Mouse (Mus musculus): Measurements from ENCODE around the gene Actb.

Gene Actb

GRCm38 (mm10) chr5:142906532-142907047 is at the start of gene Actb:
Actb (minus strand) TSS chr5:142906754.
- peak; percentile 98 for DNase-seq

GRCm38 (mm10) chr5:142953641-142954040 is 47.1 kb upstream of the Actb start:
- no peak for DNase-seq

GRCm38 (mm10) chr5:142950405-142950804 is 43.9 kb upstream of the Actb start:
- DNase-seq, result no peak

DNA sequence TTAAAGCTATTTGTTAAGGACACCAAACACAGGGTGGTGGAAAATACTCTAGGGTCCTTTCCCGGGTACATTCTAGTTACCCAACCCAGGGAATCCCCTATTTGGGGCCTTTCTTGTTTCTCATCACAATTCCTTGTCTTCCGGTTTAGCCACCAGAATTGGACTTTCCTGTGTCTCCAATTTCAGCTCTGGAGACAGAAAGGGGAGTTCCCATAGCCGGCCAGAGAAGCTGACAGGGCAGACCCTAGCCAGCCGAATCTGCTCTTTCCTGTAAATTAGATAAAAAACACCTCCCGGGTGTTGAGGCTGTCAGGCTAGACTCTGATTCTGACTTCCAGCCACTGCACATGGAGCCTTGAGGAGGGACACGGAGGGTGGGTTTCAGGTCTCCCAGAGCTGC is 43.0 kb upstream of the Actb start:
- DNase-seq, result no peak

GRCm38 (mm10) chr5:142947460-142947859 is 40.9 kb upstream of the Actb start:
- no peak for DNase-seq

DNA sequence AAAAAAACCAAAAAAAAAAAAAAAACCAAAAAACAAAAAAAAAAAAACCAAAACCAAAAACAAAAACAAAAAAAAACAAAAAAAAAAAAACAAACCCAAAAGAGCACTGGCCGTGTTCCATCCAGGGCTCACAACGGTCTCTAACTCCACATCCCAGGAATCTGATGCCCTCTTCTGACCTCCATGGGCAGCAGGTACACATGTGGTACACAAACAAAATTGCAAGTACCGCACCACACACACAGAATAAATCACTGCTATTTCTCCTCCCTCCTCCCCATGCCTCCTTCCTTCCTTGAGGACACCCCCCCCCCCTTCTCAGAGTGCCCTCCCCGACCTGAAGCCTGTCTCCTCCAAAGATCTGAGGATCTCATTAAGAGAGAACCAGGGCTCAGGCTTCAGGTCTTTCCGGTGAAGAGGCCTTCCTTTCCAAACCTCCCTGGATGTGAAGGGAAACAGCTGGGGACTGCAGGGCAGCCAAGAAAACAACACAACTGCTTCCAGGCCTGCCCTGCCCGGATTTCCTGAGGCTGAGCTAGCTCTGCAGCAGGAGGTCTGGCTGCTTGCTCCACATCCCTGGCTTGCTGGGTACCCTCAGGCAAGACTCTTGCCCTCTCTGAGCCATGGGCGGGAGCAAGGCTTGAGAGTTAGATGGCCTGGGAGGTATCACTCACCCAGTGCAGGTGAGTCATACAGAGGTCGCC is 38.6 kb upstream of the Actb start:
- DNase-seq, result no peak

DNA sequence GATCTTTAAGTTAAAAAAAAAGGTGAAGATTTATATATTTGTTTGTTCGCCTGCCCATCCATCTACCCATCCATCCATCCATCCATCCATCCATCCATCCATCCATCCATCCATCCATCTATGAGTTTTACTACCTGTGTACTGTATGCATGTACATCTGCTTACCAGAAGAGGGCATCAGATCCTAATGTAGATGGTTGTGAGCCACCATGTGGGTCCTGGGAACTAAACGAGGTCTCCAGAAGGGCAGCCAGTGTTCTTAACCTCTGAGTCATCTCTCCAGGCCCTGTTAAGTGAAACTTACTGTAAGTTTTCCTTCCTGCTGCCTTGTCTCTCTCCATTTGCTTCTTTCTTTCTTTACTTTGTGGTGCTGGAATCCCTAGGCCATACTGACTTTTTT is 33.8 kb upstream of the Actb start:
- DNase-seq, result no peak

DNA sequence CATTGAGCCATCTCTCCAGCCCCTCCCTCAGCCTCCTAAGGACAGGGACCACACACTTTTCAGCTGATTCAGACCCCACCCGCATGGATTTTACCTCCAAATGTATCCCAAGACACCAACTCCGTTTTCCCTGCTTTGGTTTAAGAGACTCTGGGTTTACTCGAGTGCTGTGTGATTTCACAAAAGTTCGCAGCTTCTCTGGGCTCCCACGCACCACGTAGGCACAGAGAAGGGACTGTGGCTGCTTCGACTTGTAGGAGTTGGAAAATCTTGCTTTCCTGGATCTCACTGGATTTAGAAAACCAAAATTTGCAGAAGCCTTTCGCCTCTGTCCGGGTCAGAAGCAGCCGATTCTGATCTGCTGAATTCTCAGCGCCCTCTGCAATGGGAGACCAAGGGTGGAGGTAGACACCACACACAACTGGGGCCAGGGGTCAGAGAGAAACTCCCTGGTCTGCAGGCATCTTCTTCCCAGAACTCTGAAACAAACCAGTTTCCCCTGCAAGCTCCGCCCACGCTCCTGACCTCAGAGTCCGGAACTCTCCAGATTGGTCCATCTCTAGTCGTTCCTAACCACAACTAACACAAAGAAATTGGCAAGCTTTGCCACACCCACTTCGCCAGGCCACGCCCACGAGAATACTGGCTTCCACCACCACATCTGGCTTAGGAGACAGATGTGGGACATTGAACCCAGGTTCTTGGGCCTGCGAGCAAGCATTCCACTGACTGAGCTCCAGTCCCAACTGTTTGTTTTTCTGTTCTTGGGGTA is 31.6 kb upstream of the Actb start:
- no peak for DNase-seq

GRCm38 (mm10) chr5:142936336-142936719 is 29.8 kb upstream of the Actb start:
- DNase-seq, result peak; percentile 86

- DNase-seq, result peak; percentile 81
Observed at GRCm38 (mm10) chr5:142935642-142936335, 29.2 kb upstream of the Actb start.

GRCm38 (mm10) chr5:142932731-142933130 is 26.2 kb upstream of the Actb start:
- DNase-seq, result no peak

GRCm38 (mm10) chr5:142932084-142932685 is 25.6 kb upstream of the Actb start:
- peak; percentile 92 for DNase-seq

- no peak for DNase-seq
Observed at GRCm38 (mm10) chr5:142931241-142931745, 24.7 kb upstream of the Actb start.

GRCm38 (mm10) chr5:142929400-142929752 is 22.8 kb upstream of the Actb start:
- no peak for DNase-seq

GRCm38 (mm10) chr5:142928749-142929399 is 22.3 kb upstream of the Actb start:
- DNase-seq, result peak; percentile 85

- DNase-seq, result no peak
Observed at GRCm38 (mm10) chr5:142927341-142927930, 20.9 kb upstream of the Actb start.

DNA sequence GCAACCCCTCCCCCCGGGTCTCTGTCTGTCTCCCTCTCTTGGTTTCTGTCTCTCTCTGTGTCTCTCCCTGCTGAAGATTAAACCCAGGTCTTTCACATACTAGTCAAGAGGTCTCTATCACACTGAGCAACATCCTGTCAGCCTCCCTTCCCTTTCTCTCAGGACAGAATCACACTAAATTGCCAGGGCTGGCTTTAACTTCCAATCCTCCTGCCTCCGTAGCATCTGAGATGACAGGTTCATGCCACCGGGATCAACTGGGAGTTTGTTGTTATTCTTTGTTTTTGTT is 20.3 kb upstream of the Actb start:
- DNase-seq, result no peak

DNA sequence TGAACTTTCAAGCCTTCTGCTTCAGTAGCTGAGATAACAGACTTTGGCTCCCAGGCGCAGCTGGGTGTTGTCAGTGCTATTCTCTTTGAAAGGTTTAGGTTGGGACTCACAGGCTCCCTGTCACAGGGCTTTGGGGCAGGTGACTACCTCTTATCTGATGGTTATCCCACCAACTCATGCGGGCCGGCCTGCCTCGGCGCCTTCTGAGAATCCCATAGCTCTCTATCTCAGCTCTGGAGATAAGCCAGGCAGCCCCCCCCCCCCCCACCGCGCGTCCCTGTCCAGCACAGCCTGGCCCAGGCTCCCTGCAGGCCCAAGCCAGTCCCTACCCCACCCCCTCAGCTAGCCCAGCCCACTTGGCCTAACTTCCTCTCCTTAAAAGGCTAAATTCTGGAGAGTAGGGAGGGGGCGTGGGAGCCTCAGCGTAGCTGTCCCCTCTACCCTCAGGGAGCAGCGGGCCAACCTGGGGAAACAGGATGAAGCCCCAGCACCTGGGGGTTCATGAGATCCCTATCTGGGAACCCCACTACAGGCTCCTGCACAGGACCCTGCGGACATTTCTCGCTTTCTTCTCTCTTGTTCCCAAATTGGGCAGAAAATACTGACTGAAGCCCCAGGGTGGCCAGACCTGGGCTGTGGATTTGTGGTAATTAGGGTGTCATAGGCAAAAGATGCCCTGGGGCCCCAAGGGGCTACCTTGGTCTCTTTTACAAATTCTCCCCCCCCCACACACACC is 19.8 kb upstream of the Actb start:
- DNase-seq, result peak; percentile 69

- no peak for DNase-seq
Observed at GRCm38 (mm10) chr5:142924336-142924959, 17.9 kb upstream of the Actb start.

DNA sequence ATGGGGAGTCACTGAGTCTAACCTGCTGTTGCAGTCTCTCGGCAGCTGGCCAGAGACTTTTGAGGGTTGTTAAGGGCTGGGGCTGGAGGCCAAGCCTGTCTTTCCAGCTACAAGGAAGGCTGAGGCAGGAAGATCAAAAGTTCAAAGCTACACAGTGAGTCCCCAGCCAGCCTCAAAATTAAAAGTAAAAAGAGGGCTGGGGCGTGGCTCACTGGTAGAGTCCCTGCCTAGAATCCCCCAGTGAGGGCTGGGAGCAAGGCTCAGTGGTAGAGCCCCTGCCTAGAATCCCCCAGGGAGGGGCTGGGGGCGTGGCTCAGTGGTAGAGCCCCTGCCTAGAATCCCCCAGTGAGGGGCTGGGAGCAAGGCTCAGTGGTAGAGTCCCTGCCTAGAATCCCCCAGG is 17.2 kb upstream of the Actb start:
- no peak for DNase-seq

DNA sequence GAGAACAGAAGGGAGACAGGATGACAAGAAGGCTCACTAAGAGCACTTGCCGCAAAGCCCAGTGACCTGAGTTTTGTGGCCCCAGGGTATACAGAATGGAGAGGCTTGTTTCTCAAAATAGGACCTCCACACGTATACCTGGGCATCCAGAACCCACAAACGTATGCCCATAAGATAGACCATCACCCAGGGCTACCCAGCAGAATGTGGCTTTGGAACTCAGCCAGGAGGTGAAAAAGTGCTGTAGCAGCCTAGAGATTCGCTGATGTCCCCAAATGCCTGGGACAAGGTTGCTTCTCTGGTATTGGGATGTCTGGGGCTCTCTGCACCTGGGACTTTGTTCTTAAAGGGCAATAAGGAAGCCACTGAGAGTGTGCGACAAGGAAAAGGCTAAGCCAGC is 15.7 kb upstream of the Actb start:
- DNase-seq, result no peak
